Mouse (Mus musculus) adrenal gland, adult 8-10 months (tissue): ENCODE measurements around the gene 4933415A04Rik. TPM values are rescaled to one million over a fixed set of nuclear protein-coding genes. Genes with fewer than 3 reads are reported as not detected.

Experiments used
- DNase-seq: peaks from one replicate; pipeline ENCODE4 v3.0.0; 2022
- total RNA-seq, 4 experiments: library from RNA; stranded (reverse); gene quantifications; 2 replicates each; pipeline ENCODE4 v1.2.4; 2022

Gene 4933415A04Rik
- total RNA-seq, 4 experiments from 2014 or later: 0.35 to 0.70 (median 0.41) TPM

DNA sequence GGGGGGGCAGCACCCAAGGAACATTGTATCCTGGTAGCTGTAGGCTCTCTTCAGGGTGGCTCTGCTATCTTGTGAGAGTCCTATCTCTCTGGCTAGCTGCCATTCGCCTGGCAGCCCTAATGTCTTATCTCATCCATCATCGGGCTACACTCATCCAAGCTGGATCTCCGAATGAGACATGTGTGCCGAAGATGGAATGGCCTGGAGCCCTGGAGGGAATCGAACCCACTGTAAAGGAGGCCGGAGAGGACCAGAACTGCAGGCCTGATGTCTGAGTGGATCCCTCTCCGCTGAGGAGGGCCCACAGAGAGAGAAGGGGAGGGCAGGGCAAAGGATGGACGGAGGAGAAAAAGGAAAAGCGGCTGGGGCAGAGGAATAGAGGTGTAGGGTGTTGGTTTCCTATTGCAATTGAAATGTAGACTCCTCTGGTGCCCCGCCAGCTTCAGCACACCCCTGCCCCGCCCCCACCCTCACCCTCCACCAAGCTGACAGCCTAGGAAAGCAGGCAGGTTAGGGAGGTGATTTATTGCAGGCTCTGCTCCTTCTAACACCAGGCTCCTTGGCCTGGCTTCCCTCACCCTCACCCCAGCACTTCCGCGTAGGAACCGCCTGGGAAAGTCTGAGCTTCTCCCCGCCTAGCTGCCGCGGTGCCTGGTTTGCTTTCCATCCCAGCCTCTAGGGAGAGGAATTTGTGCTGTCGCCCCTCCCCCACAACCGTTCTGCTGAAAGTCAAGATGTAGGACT is 47.0 kb downstream of the 4933415A04Rik start:
- DNase-seq: peak; percentile 45

DNA sequence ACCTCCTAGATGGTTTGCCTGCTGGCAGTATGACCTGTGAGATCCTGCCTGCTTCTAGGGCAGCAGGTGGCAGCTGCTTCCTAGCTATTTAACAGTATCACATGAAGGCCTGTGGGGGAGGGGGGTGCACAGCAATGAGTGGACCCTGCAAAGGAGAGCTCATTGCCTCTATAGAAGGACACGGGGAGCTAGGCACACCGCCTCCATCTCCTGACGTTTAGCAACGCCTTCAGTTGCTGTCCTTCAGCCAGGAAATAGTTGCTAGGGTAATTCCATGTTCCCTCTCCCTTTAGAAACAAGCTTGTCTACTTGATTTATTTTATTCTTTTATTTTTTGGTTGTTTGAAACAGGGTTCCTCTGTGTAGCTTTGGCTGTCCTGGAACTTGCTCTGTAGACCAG is 49.9 kb downstream of the 4933415A04Rik start:
- DNase-seq: no peak

DNA sequence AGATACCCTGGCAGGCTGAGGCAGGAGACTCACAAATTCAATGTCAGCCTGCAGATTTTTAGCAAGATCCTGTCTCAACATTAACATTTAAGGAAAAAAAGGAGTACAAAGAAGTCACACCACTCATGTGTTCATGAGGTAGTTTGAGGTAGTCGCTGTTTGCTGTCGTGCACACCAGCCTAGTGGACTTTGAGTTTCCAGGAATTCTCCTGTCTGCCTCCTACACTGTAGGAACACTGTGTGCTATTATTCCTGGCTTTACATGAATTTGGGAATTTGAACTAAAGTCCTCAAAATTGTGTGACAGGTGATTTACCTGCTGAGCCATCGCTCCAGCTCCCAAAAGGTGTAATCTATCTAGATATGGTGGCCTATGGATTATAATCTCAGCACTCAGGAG is 51.6 kb downstream of the 4933415A04Rik start:
- no peak for DNase-seq

Other genes starting within 250 kb of the 4933415A04Rik start
- gene Pttg1, start 160.8 kb upstream of the 4933415A04Rik start, total RNA-seq: 10 to 100 TPM; 41.3 to 59.5 (median 53.1) TPM
- 10 to 100 TPM; 40.4 to 53.6 (median 46.9) TPM for gene Slu7, start 153.3 kb upstream of the 4933415A04Rik start, total RNA-seq
- 10 to 100 TPM in 2 of 4 experiments, 1 to 10 TPM in 2; 9.5 to 14.6 (median 10.4) TPM for gene C1qtnf2, start 112.8 kb upstream of the 4933415A04Rik start, total RNA-seq
- 1 to 10 TPM; 1.8 to 4.8 (median 2.5) TPM for gene Ccnjl, start 58.3 kb upstream of the 4933415A04Rik start, total RNA-seq
- not detected for gene Fabp6, start 14.5 kb downstream of the 4933415A04Rik start, total RNA-seq
- 10 to 100 TPM; 28.6 to 46.7 (median 35.5) TPM for gene Pwwp2a, start 95.0 kb downstream of the 4933415A04Rik start, total RNA-seq
- 10 to 100 TPM; 62.0 to 69.8 (median 64.8) TPM for gene Ttc1, start 161.0 kb downstream of the 4933415A04Rik start, total RNA-seq